Mouse (Mus musculus) small intestine, adult 2 months (tissue): ENCODE results near the gene Gpc6.

Experiments used
- CTCF ChIP-seq: fragments of 200-500 bp; IDR thresholded peaks from 2 replicates; pipeline ENCODE4 v1.5.1; 2012; ENCODE audit warnings: low read depth, mild to moderate bottlenecking, control low read depth, inconsistent platforms, low read length, moderate library complexity, mixed read lengths; ENCODE audit not compliant: insufficient replicate concordance, insufficient read length; ENCODE audit errors: extremely low read depth
- POLR2A ChIP-seq: fragments of 200-500 bp; IDR thresholded peaks from 2 replicates; pipeline ENCODE4 v1.6.1; 2012; ENCODE audit warnings: low read depth, mild to moderate bottlenecking, control low read depth, inconsistent platforms, low read length, moderate library complexity

DNA sequence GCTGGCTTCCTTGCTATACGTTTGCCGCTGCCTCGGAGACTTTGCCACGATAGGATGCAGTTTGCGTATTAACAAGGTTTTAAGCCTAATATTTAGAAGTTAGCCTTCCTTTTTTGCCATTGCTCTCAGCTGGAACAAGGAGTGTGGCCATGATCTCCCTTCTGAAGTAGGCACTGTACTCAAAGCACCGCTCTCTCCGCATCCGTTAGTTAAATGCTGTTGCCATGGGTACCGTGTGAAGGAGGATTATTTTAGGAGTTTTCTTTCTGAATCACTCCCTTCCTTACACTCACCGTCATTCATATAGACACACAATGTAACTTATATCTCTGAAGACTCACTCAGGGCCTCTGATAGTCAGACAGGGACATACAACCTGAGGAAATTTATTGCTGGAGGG, 993.6 kb downstream of the Gpc6 start:
- TF ChIP-seq CTCF (no peak), POLR2A (no peak)
